Mouse (Mus musculus) liver, embryonic 15.5 days (tissue): ENCODE results near the gene Cpne4. TPM values are rescaled to one million over a fixed set of nuclear protein-coding genes. Genes with fewer than 3 reads are reported as not detected.

Experiments
- ATAC-seq: fragments of 200-750 bp; cut with Nextera tagmentation; 2 replicates; pipeline ENCODE4 v1.8.0; 2017; ENCODE audit warnings: moderate number of reproducible peaks, mild to moderate bottlenecking, moderate library complexity; ENCODE audit not compliant: insufficient read depth
- H3K27ac ChIP-seq: fragments of 300-500 bp; sonication (generic); replicated peaks from 2 replicates; pipeline ENCODE4 v1.5.1; 2015; ENCODE audit warnings: mild to moderate bottlenecking, inconsistent platforms
- H3K27me3 ChIP-seq: fragments of 300-500 bp; sonication (generic); 2 replicates; pipeline ENCODE4 v1.6.1; 2015; ENCODE audit warnings: mild to moderate bottlenecking, inconsistent platforms
- H3K36me3 ChIP-seq: fragments of 300-500 bp; sonication (generic); replicated peaks from 2 replicates; pipeline ENCODE4 v1.6.1; 2015; ENCODE audit warnings: moderate library complexity, mild to moderate bottlenecking, inconsistent platforms
- H3K4me1 ChIP-seq: fragments of 300-500 bp; sonication (generic); replicated peaks from 2 replicates; pipeline ENCODE4 v1.6.1; 2015; ENCODE audit warnings: inconsistent platforms
- H3K4me2 ChIP-seq: fragments of 300-500 bp; sonication (generic); 2 replicates; pipeline ENCODE4 v1.6.1; 2015; ENCODE audit warnings: moderate library complexity, mild to moderate bottlenecking, inconsistent platforms
- H3K4me3 ChIP-seq: fragments of 300-500 bp; sonication (generic); replicated peaks from 2 replicates; pipeline ENCODE4 v1.5.1; 2015; ENCODE audit warnings: mild to moderate bottlenecking, inconsistent platforms
- H3K9ac ChIP-seq: fragments of 300-500 bp; sonication (generic); 2 replicates; pipeline ENCODE4 v1.6.1; 2015; ENCODE audit warnings: moderate library complexity, mild to moderate bottlenecking, inconsistent platforms
- H3K9me3 ChIP-seq: fragments of 300-500 bp; sonication (generic); replicated peaks from 2 replicates; pipeline ENCODE4 v1.6.1; 2016; ENCODE audit warnings: inconsistent platforms
- WGBS: fragments of 180-500 bp; shearing (Covaris S2); methylation state at CpG from one replicate; pipeline ENCODE4 v1.1.7; 2015; ENCODE audit warnings: mixed read lengths; ENCODE audit not compliant: insufficient replicate concordance; 5-methylcytosine and 5-hydroxymethylcytosine counted together
- polyA plus RNA-seq: library from polyadenylated mRNA; unstranded; fragments of >200 nt; fragmentation: Nextera tagmentation; extraction: Ambion mirVana; gene quantifications from 2 replicates; pipeline ENCODE4 v1.2.1, GENCODE M21; 2015

Cpne4 gene
- polyA plus RNA-seq, 1 experiment from 2014 or later = not detected

DNA sequence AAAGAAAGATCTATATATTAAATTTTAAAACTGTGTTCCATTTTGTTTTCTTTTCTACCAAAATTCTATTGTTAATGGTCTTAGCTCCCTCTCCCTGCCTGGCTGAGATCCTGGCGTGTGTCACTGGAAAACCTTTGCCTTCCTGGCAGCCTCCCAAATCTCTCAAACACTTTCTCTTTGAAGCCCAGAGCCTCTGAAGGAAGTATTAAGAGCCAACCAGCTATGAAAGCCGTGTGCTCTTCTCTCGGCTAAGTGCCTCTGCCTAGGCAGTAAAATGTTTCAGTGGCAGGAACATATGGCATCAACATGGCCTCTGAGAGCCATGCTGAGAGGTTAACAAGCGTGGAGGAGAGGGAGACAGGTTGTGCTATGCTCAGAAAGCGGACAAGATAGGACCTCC lies 47.5 kb downstream of the Cpne4 start:
- Histone ChIP-seq H3K4me1 (no peaks in the 10 kb centered on the region), H3K9me3 (no peaks in the 10 kb centered on the region), H3K9ac (no peak overlapping the region), H3K4me2 (no peak overlapping the region), H3K27me3 (no peaks in the 10 kb centered on the region), H3K36me3 (no peaks in the 10 kb centered on the region), H3K27ac (no peak overlapping the region), H3K4me3 (no peak overlapping the region)
- ATAC-seq = no peak
- WGBS = 30% methylated on average over 5 of the region's 5 CpGs

- 49% methylated on average over 2 of the region's 2 CpGs for WGBS
- Histone ChIP-seq H3K27ac (no peak overlapping the region), H3K4me3 (no peak overlapping the region), H3K9ac (no peak overlapping the region), H3K27me3 (no peaks in the 10 kb centered on the region), H3K4me2 (no peak overlapping the region), H3K9me3 (no peaks in the 10 kb centered on the region), H3K4me1 (no peaks in the 10 kb centered on the region), H3K36me3 (no peaks in the 10 kb centered on the region)
- ATAC-seq = no peak
Observed at GRCm38 (mm10) chr9:104594979-104595378, 47.9 kb downstream of the Cpne4 start.

- ATAC-seq = no peak
- no peak overlapping the region for H3K4me2 ChIP-seq
- WGBS = 54% methylated on average over 6 of the region's 6 CpGs
Observed at GRCm38 (mm10) chr9:104612523-104612922, 65.4 kb downstream of the Cpne4 start.

GRCm38 (mm10) chr9:104616691-104617090 lies 69.6 kb downstream of the Cpne4 start:
- no peak overlapping the region for H3K9ac ChIP-seq
- ATAC-seq = no peak
- no peak overlapping the region for H3K4me2 ChIP-seq
- H3K27me3 ChIP-seq = no peaks in the 10 kb centered on the region
- H3K9me3 ChIP-seq = no peaks in the 10 kb centered on the region
- H3K27ac ChIP-seq = no peak overlapping the region
- WGBS = 53% methylated on average over 6 of the region's 6 CpGs
- no peaks in the 10 kb centered on the region for H3K4me1 ChIP-seq
- H3K4me3 ChIP-seq = no peak overlapping the region
- H3K36me3 ChIP-seq = no peaks in the 10 kb centered on the region

More at GRCm38 (mm10) chr9:104612523-104612922, 65.4 kb downstream of the Cpne4 start:
- H3K9ac ChIP-seq = no peak overlapping the region
- H3K4me3 ChIP-seq = no peak overlapping the region
- no peaks in the 10 kb centered on the region for H3K36me3 ChIP-seq
- H3K27me3 ChIP-seq = no peaks in the 10 kb centered on the region
- H3K27ac ChIP-seq = no peak overlapping the region
- no peaks in the 10 kb centered on the region for H3K9me3 ChIP-seq
- H3K4me1 ChIP-seq = no peaks in the 10 kb centered on the region

- Histone ChIP-seq H3K9ac (no peak overlapping the region), H3K27ac (no peak overlapping the region)
Observed at GRCm38 (mm10) chr9:104623564-104623963, 76.5 kb downstream of the Cpne4 start.

GRCm38 (mm10) chr9:104627816-104628215 lies 80.7 kb downstream of the Cpne4 start:
- Histone ChIP-seq H3K9me3 (no peaks in the 10 kb centered on the region), H3K4me2 (no peak overlapping the region), H3K9ac (no peak overlapping the region), H3K27me3 (no peaks in the 10 kb centered on the region), H3K4me1 (no peaks in the 10 kb centered on the region), H3K36me3 (no peaks in the 10 kb centered on the region), H3K4me3 (no peak overlapping the region), H3K27ac (no peak overlapping the region)
- ATAC-seq = no peak
- 26% methylated on average over 7 of the region's 7 CpGs for WGBS

More at GRCm38 (mm10) chr9:104623564-104623963, 76.5 kb downstream of the Cpne4 start:
- no peaks in the 10 kb centered on the region for H3K36me3 ChIP-seq
- no peak overlapping the region for H3K4me2 ChIP-seq
- H3K9me3 ChIP-seq = no peaks in the 10 kb centered on the region
- ATAC-seq = no peak
- no peaks in the 10 kb centered on the region for H3K27me3 ChIP-seq
- no peaks in the 10 kb centered on the region for H3K4me1 ChIP-seq
- 53% methylated on average over 4 of the region's 4 CpGs for WGBS
- no peak overlapping the region for H3K4me3 ChIP-seq

GRCm38 (mm10) chr9:104629282-104629681 lies 82.2 kb downstream of the Cpne4 start:
- Histone ChIP-seq H3K9me3 (no peaks in the 10 kb centered on the region), H3K36me3 (no peaks in the 10 kb centered on the region), H3K9ac (no peak overlapping the region), H3K4me2 (no peak overlapping the region), H3K4me3 (no peak overlapping the region), H3K27ac (no peak overlapping the region), H3K4me1 (no peaks in the 10 kb centered on the region), H3K27me3 (no peaks in the 10 kb centered on the region)
- WGBS = 29% methylated on average over 7 of the region's 7 CpGs
- ATAC-seq = no peak

GRCm38 (mm10) chr9:104646348-104646994 lies 99.4 kb downstream of the Cpne4 start:
- Histone ChIP-seq H3K4me3 (no peak overlapping the region), H3K9ac (no peak overlapping the region), H3K27me3 (no peaks in the 10 kb centered on the region), H3K4me1 (no peaks in the 10 kb centered on the region), H3K36me3 (no peaks in the 10 kb centered on the region), H3K4me2 (no peak overlapping the region), H3K9me3 (no peaks in the 10 kb centered on the region), H3K27ac (no peak overlapping the region)
- ATAC-seq = no peak
- WGBS = 41% methylated on average over 5 of the region's 5 CpGs

DNA sequence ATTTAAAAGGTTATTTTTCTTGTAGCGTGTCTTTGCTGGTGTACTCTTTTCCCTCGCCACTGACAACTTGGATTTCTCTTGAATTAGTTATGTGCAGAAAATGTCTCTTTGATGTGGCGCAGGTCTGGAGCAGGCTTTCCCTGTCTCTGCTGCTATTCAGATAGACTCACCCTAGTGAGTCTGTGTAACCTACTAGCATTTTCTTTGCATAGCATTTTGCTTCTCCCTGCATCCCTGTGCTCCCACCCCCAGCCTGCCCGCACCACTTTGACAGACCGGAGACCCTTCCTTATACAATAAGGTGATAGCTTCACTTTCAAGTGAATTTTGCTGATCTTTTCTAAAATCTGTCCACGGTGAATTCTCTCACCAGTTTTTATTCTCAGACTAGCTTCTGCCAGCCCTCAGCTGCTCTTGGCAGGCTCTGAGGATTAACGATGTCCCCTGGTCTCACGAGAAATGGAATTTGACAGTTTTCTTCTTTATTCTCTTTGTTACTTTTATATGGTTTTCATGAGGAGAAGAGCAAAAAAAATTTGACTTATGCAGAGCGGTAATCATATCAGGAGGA lies 105.7 kb downstream of the Cpne4 start:
- no peak for ATAC-seq
- H3K4me1 ChIP-seq = no peaks in the 10 kb centered on the region
- no peak overlapping the region for H3K4me3 ChIP-seq
- H3K27me3 ChIP-seq = no peaks in the 10 kb centered on the region
- no peak overlapping the region for H3K27ac ChIP-seq
- 60% methylated on average over 9 of the region's 9 CpGs for WGBS
- H3K36me3 ChIP-seq = no peaks in the 10 kb centered on the region
- H3K4me2 ChIP-seq = no peak overlapping the region
- no peaks in the 10 kb centered on the region for H3K9me3 ChIP-seq
- no peak overlapping the region for H3K9ac ChIP-seq

DNA sequence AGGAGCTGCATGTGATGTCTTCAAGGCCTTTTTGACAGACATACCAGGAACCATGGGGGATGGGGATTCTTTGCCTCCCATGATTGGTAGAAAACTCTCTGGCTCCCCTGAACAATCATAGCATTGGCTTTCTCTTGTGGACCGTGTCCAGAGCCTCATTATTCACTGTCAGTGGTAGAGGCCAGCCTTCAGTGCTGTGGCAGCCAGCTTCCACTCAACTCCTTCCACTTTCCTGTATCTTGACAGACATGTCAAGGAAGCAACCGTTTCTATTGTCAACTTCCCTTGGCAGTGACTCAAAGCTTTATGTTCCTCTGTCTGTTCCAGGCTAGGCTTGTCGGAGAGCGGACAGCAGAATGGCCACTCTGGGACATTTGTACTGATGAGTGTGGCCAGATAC lies 112.7 kb downstream of the Cpne4 start:
- no peak overlapping the region for H3K9ac ChIP-seq
- H3K4me2 ChIP-seq = no peak overlapping the region
- ATAC-seq = no peak
- no peaks in the 10 kb centered on the region for H3K27me3 ChIP-seq
- H3K36me3 ChIP-seq = no peaks in the 10 kb centered on the region
- no peak overlapping the region for H3K27ac ChIP-seq
- no peaks in the 10 kb centered on the region for H3K9me3 ChIP-seq
- no peak overlapping the region for H3K4me3 ChIP-seq
- H3K4me1 ChIP-seq = no peaks in the 10 kb centered on the region
- WGBS = 41% methylated on average over 4 of the region's 4 CpGs

DNA sequence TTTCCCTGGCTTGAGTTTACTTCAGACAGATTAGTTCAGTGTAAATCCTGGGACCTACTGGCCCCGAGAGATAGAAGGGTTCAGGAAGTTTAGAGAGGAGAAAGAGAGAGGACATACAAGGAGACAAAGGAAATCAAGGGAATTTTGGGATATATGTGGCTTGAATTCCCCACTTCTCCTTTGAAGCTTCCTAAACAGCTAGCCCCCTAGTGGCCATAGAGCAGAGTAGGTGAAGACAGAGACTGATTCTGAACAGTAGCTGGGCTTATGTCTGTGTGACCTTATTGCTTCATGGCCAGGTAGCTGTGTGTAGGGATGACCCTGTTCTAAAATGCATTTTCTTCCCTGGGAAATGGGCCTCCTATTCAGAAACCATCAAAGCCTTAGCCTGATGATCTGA lies 129.6 kb downstream of the Cpne4 start:
- WGBS = 21% methylated on average over 1 of the region's 1 CpGs
- ATAC-seq = no peak
- H3K27ac ChIP-seq = no peak overlapping the region
- H3K4me1 ChIP-seq = no peaks in the 10 kb centered on the region
- H3K4me3 ChIP-seq = no peak overlapping the region
- H3K27me3 ChIP-seq = no peaks in the 10 kb centered on the region
- H3K36me3 ChIP-seq = no peaks in the 10 kb centered on the region
- no peak overlapping the region for H3K9ac ChIP-seq
- no peak overlapping the region for H3K4me2 ChIP-seq
- H3K9me3 ChIP-seq = no peaks in the 10 kb centered on the region

GRCm38 (mm10) chr9:104678571-104678970 lies 131.5 kb downstream of the Cpne4 start:
- Histone ChIP-seq H3K27ac (no peak overlapping the region), H3K9ac (no peak overlapping the region), H3K4me2 (no peak overlapping the region), H3K36me3 (no peaks in the 10 kb centered on the region), H3K4me1 (no peaks in the 10 kb centered on the region), H3K27me3 (no peaks in the 10 kb centered on the region), H3K4me3 (no peak overlapping the region), H3K9me3 (no peaks in the 10 kb centered on the region)
- WGBS = 72% methylated on average over 3 of the region's 3 CpGs
- no peak for ATAC-seq
